Mouse (Mus musculus): Measurements from ENCODE around the gene Ap4e1.

DNA sequence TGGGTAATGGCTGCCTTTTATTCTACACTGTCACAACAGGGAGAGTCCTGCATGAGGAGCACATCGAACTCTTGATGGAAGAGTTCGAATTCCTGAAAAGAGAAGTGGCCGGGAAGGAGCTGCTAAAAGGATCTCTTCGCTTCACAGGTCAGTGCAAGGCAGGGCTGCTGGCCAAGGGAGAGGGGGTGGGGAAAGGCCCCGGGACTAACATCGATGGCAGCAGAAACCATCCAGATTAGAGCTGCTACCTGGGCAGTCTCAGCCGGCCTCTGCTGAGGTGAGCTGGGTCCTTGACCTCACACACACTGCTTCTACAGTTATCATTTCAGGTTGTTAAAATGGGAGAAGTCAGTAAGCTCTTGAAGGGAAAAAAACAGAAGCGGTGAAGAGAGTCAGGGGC, 83.5 kb downstream of the Ap4e1 start:
- TF ChIP-seq CTCF (conservative IDR thresholded peaks at IDR 0.05; ENCODE audit: low read length) (no peak), NANOG (IDR thresholded peaks at IDR 0.05; ENCODE audit: borderline replicate concordance, low read length) (no peak)
